Mouse (Mus musculus): Measurements from ENCODE around the gene Tgfbr3l. TPM values are rescaled to one million over a fixed set of nuclear protein-coding genes. Genes with fewer than 3 reads are reported as not detected.
A peak's percentile ranks its signal among the peaks of the same experiment; 100 is the strongest.

Gene Tgfbr3l
- total and polyA plus RNA-seq, 3 experiments, result 4.5 to 35.0 (median 21.3) TPM

- no peak for TF ChIP-seq GATA1 (IDR thresholded peaks at IDR 0.05; ENCODE audit: borderline replicate concordance, low read length)
- no peak for TF ChIP-seq CTCF (IDR thresholded peaks at IDR 0.05; ENCODE audit: low read depth, low read length)
- TF ChIP-seq POLR2AphosphoS5 (IDR thresholded peaks at IDR 0.05; ENCODE audit: insufficient replicate concordance, low read depth, low read length), result no peak
- TF ChIP-seq TAL1 (conservative IDR thresholded peaks at IDR 0.05; ENCODE audit: low read depth, low read length), result no peak
- no peak for TF ChIP-seq GATA2 (IDR thresholded peaks at IDR 0.05; ENCODE audit: borderline replicate concordance, low read depth, low read length)
- DNase-seq (ENCODE audit: low spot score) (peak; percentile 27), ATAC-seq (ENCODE audit: extremely low read depth, insufficient number of reproducible peaks, low FRiP score, poor library complexity, severe bottlenecking) (no peak)
- H3K36me3 ChIP-seq (replicated peaks), result peaks cover 90% of the 10 kb centered on the region
- H3K4me1 ChIP-seq (ENCODE audit: insufficient read depth, low read depth, low read length), result peaks cover 39% of the 10 kb centered on the region
- no peaks in the 10 kb centered on the region for H3K27me3 ChIP-seq (ENCODE audit: insufficient read depth, low read length)
- peak overlapping the region; percentile 73 for H3K4me3 ChIP-seq (ENCODE audit: low read depth, low read length)
- no peaks in the 10 kb centered on the region for H3K9me3 ChIP-seq (replicated peaks)
Measured at GRCm38 (mm10) chr8:4258678-4259077, 10.7 kb downstream of the Tgfbr3l start.

GRCm38 (mm10) chr8:4259125-4259804, 11.3 kb downstream of the Tgfbr3l start, which contains the start of gene Ctxn1:
Gene Ctxn1, minus strand, starts transcription at chr8:4259274.
- no peaks in the 10 kb centered on the region for H3K27me3 ChIP-seq (ENCODE audit: insufficient read depth, low read length)
- peak within 1 kb of the TSS; percentile 73 for H3K4me3 ChIP-seq (ENCODE audit: low read depth, low read length)
- TF ChIP-seq GATA2 (IDR thresholded peaks at IDR 0.05; ENCODE audit: borderline replicate concordance, low read depth, low read length) (no peak), TAL1 (conservative IDR thresholded peaks at IDR 0.05; ENCODE audit: low read depth, low read length) (no peak), GATA1 (IDR thresholded peaks at IDR 0.05; ENCODE audit: borderline replicate concordance, low read length) (no peak), POLR2AphosphoS5 (IDR thresholded peaks at IDR 0.05; ENCODE audit: insufficient replicate concordance, low read depth, low read length) (no peak), CTCF (IDR thresholded peaks at IDR 0.05; ENCODE audit: low read depth, low read length) (no peak)
- no peaks in the 10 kb centered on the region for H3K9me3 ChIP-seq (replicated peaks)
- peaks cover 93% of the 10 kb centered on the region for H3K36me3 ChIP-seq (replicated peaks)
- ATAC-seq (ENCODE audit: extremely low read depth, insufficient number of reproducible peaks, low FRiP score, poor library complexity, severe bottlenecking), result peak; percentile 93
- H3K4me1 ChIP-seq (ENCODE audit: insufficient read depth, low read depth, low read length), result peaks cover 34% of the 10 kb centered on the region
- peak; percentile 87 for DNase-seq (ENCODE audit: low spot score)

- DNase-seq (ENCODE audit: low spot score), result no peak
- peaks cover 93% of the 10 kb centered on the region for H3K36me3 ChIP-seq (replicated peaks)
- no peaks in the 10 kb centered on the region for H3K27me3 ChIP-seq (ENCODE audit: insufficient read depth, low read length)
- no peak overlapping the region; the same call in 1 of the 2 replicates for H3K4me3 ChIP-seq (ENCODE audit: low read depth, low read length)
- peaks cover 32% of the 10 kb centered on the region for H3K4me1 ChIP-seq (ENCODE audit: insufficient read depth, low read depth, low read length)
- no peak for TF ChIP-seq GATA2 (IDR thresholded peaks at IDR 0.05; ENCODE audit: borderline replicate concordance, low read depth, low read length)
- no peak for TF ChIP-seq POLR2AphosphoS5 (IDR thresholded peaks at IDR 0.05; ENCODE audit: insufficient replicate concordance, low read depth, low read length)
- no peak for TF ChIP-seq GATA1 (IDR thresholded peaks at IDR 0.05; ENCODE audit: borderline replicate concordance, low read length)
- TF ChIP-seq CTCF (IDR thresholded peaks at IDR 0.05; ENCODE audit: low read depth, low read length), result no peak
- TF ChIP-seq TAL1 (conservative IDR thresholded peaks at IDR 0.05; ENCODE audit: low read depth, low read length), result no peak
- no peaks in the 10 kb centered on the region for H3K9me3 ChIP-seq (replicated peaks)
- ATAC-seq (ENCODE audit: extremely low read depth, insufficient number of reproducible peaks, low FRiP score, poor library complexity, severe bottlenecking), result no peak
Measured at GRCm38 (mm10) chr8:4259805-4260170, 11.8 kb downstream of the Tgfbr3l start.

- DNase-seq (ENCODE audit: low spot score) (no peak), ATAC-seq (ENCODE audit: extremely low read depth, insufficient number of reproducible peaks, low FRiP score, poor library complexity, severe bottlenecking) (no peak)
- TF ChIP-seq CTCF (IDR thresholded peaks at IDR 0.05; ENCODE audit: low read depth, low read length) (no peak), GATA1 (IDR thresholded peaks at IDR 0.05; ENCODE audit: borderline replicate concordance, low read length) (no peak)
- Histone ChIP-seq H3K4me3 (ENCODE audit: low read depth, low read length) (no peak overlapping the region), H3K36me3 (replicated peaks) (peaks cover 93% of the 10 kb centered on the region), H3K9me3 (replicated peaks) (no peaks in the 10 kb centered on the region), H3K27me3 (ENCODE audit: insufficient read depth, low read length) (no peaks in the 10 kb centered on the region), H3K4me1 (ENCODE audit: insufficient read depth, low read depth, low read length) (peaks cover 27% of the 10 kb centered on the region)
Measured at GRCm38 (mm10) chr8:4263105-4263791, 15.2 kb downstream of the Tgfbr3l start.

- Histone ChIP-seq H3K9me3 (replicated peaks) (no peaks in the 10 kb centered on the region), H3K4me3 (ENCODE audit: low read depth, low read length) (no peak overlapping the region), H3K4me1 (ENCODE audit: insufficient read depth, low read depth, low read length) (peaks cover 7% of the 10 kb centered on the region), H3K27me3 (ENCODE audit: insufficient read depth, low read length) (no peaks in the 10 kb centered on the region), H3K36me3 (replicated peaks) (peaks cover 100% of the 10 kb centered on the region)
- DNase-seq (ENCODE audit: low spot score), result no peak
- TF ChIP-seq CTCF (IDR thresholded peaks at IDR 0.05; ENCODE audit: low read depth, low read length) (no peak), GATA1 (IDR thresholded peaks at IDR 0.05; ENCODE audit: borderline replicate concordance, low read length) (no peak)
- no peak for ATAC-seq (ENCODE audit: extremely low read depth, insufficient number of reproducible peaks, low FRiP score, poor library complexity, severe bottlenecking)
Measured at GRCm38 (mm10) chr8:4265160-4265914, 17.3 kb downstream of the Tgfbr3l start.

- TF ChIP-seq GATA2 (IDR thresholded peaks at IDR 0.05; ENCODE audit: borderline replicate concordance, low read depth, low read length) (no peak), CTCF (IDR thresholded peaks at IDR 0.05; ENCODE audit: low read depth, low read length) (no peak; the same call in 1 of the 2 replicates), TAL1 (conservative IDR thresholded peaks at IDR 0.05; ENCODE audit: low read depth, low read length) (no peak), POLR2AphosphoS5 (IDR thresholded peaks at IDR 0.05; ENCODE audit: insufficient replicate concordance, low read depth, low read length) (no peak), GATA1 (IDR thresholded peaks at IDR 0.05; ENCODE audit: borderline replicate concordance, low read length) (no peak)
- ATAC-seq (ENCODE audit: extremely low read depth, insufficient number of reproducible peaks, low FRiP score, poor library complexity, severe bottlenecking), result no peak
- DNase-seq (ENCODE audit: low spot score), result no peak
- H3K4me1 ChIP-seq (ENCODE audit: insufficient read depth, low read depth, low read length), result peaks cover 8% of the 10 kb centered on the region
- H3K36me3 ChIP-seq (replicated peaks), result peaks cover 95% of the 10 kb centered on the region
- no peak overlapping the region for H3K4me3 ChIP-seq (ENCODE audit: low read depth, low read length)
- no peaks in the 10 kb centered on the region for H3K9me3 ChIP-seq (replicated peaks)
- no peaks in the 10 kb centered on the region for H3K27me3 ChIP-seq (ENCODE audit: insufficient read depth, low read length)
Measured at GRCm38 (mm10) chr8:4267627-4268026, 19.6 kb downstream of the Tgfbr3l start.
